Mouse (Mus musculus) lung, postnatal 0 days (tissue): ENCODE data around the gene A930004D18Rik.

Source experiments
- CTCF ChIP-seq: IDR thresholded peaks from 2 replicates; pipeline ENCODE4 v1.5.1; 2016; ENCODE audit warnings: antibody characterized with exemption, mild to moderate bottlenecking
- EP300 ChIP-seq: IDR thresholded peaks from 2 replicates; pipeline ENCODE4 v1.6.1; 2016; ENCODE audit warnings: antibody characterized with exemption, mild to moderate bottlenecking, control low read depth

DNA sequence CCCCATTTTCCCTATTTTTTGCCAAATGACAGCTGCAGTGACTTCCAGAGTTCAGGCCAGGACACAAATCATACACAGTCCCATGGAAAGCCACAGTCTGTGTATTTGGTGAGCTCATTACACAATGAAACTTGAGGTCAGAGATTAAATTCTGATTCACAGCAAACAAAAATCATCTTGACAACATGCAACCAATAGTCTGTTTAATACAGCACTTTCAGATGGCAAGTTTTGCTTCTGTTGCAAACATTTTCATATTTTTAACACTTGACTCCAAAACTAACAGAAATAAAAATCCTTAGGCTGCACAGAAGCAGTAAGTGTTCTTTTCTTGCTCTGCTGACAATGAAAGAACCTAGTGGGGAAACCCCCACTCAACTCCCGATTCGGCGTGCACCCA, 52.8 kb downstream of the A930004D18Rik start:
- TF ChIP-seq CTCF (no peak), EP300 (no peak)
